Mouse (Mus musculus) lung, adult 18-20 months (tissue): ENCODE measurements around the gene Zc3h18.

ENCODE experiments used
- DNase-seq, 2 experiments: peaks; one replicate each; pipeline ENCODE4 v3.0.0; 2022; ENCODE audit warnings: mixed read lengths in 2 of 2

Gene Zc3h18

DNA sequence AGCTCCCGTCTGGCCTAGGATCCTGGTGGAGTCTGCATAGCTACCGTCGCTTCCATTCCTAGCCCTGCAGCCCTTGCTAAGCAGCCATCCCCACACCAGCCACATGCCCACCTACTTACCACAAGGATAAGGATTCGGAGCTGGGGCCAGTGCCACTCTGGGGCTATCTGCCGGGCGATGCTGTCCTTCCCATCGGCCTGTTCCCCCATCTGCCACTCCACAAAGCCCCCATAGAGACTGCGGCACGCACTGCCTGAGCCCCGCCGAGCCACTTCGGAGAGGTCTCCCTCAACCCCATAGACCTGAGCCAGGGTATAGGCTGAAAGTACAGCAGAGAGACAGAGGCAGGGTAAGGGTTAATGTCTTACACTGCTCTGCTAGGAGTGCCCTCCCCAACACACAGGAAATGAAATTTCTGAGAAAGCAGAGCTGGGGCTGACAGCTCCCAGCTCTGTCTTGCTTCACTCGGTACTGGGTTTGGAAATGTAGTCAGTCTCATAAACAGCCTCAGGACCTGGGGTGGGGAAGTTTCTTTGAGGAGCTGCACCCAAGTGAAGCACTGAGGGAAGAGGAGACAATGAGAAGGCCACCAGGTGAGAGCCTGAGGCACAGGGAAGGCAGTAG, 61.4 kb downstream of the Zc3h18 start:
- DNase-seq: no peak

DNA sequence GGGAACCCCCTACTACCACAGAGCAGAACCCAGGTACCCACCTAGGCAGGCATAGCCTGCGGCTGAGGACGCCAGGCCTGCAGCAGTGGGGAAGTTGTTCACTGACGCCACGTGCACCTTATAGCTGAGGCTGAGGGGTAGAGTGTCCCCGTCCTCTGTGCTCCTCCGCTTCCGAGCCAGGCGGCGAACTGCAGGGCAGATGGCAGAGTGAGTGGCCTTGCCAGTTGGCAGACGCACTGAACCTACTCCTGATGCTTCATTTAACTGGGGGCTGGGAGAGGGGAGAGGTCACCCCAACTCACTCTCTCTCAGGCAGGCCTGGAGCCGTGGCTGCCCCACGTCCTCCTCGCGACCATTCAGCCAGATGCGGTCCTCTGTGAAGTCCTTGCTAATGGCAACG, 62.9 kb downstream of the Zc3h18 start:
- DNase-seq: no peak

DNA sequence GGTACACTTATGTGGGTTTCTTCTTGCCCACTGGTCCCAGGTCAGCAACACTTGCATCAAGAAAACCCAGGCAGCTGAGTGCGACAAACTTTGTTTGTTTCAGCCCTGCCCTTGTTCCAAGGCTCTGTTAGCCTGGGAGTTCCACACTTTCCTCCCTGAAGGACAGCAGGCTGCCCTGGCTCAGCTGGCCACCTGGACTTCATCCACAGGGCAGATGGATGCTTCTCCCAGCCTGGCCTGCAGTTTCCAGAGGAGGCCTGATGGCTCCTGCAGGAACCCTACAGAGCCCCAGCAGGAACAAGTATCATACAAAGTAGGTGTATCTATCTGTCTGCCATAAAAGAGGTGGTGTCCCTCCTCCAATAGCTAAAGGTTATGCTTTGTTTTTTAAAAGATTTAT, 64.9 kb downstream of the Zc3h18 start:
- DNase-seq: no peak

DNA sequence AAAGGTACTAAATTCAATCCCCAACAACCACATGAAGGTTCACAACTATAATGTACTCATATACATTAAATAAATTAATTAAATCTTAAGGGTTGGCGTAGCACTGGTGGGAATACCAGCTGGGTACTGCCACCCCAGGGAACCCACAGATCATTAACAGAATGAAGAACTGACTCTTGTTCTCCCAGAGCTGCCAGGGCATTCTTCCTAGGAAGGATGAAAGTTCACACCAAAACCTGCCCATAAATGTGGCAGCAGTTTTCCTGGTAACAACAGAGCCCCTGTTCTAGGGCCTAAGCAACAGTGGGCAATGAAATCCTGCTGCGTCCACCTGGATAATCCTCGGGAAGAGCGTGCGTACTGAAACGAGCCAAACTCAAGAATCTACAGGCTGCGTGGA, 65.9 kb downstream of the Zc3h18 start:
- DNase-seq: no peak

DNA sequence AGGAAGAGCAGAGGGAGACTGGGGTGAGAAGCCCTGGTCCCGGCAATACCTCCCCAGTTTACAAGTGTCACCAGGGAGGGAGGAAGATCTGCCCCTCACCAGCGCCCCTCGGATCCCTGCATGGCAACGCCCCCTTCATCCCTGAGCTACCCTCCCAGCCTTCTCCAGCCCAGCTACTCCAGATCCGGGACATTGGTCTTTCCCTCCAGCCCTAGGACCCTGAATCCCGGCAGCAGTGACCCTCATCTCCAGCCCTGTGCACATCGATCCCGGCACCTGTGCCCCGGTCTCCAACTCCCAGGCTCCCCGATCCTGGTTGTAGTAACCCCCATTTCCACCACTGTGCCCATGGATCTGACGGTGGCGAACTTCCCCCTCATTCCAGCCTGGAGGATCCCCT, 66.4 kb downstream of the Zc3h18 start:
- DNase-seq: no peak

DNA sequence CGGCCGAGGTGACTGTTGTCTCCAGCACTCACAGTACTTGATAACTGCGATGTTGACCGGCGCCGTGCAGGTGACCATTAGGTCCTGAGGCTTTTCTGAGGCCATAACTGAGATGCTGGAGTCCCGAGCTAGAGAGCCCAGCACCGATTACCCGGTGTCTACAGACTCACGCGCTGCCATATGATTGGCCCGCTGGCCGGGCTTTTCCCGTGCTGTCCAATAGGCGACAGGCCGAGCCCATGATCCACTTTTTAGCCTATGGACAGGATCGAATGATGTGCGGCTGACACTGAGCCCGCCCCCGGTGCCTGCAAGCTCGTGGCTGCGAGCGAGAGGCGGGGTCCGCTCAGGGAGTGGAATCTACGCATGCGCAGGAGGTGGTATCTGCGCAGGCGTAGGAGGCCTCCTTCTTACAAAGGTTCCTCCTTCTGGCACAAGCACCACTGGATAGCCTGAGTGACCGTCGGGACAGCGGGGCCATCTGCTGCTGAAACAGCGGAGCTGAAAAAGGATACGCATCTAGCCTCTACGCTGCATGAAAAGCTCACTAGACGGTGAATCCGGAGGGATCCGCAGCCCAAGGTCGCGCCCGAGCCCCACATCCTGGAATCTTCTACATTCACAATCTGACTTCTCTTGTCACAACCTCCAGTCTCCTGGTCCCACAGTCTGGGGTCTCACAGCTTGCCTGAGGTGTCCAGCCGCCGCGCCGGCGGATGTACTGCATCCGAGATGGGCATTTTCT, 67.0 kb downstream of the Zc3h18 start, which contains the start of gene Mvd:
Gene Mvd (minus strand): TSS at position 161 of the 745 bp plus-strand sequence.
- peak; percentile 100 for DNase-seq

DNA sequence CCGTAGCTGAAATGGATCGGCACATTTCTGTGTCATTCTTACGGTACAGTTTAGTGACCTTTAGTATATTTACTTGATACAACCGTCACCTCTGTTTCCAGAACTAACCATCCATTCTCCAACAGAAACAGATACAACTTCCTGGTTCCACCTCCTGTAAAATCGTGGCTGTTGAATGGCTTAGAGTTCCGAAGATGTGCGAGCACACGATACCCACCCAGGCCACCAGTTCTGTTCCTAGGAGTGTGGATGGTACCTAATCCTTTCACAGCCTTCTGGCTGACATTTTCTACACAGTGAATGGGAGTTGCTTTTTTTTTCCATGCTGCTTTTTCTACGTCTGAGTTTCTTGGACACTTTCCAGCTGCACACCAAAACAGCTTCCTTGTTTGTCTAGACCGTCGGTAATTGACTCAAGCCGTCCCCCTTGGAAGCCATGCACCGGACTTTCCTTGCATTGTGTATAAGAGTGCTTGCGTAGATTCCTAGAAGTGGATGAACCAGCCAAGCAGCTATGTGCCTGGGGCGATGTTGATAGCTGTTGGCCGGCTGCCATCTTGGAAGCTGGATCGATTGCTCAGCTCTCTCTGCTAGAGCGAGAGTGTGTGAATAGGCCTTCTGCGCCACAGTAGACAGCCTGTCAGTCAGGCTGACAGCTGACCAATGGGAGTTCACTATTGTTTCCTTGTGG, 67.8 kb downstream of the Zc3h18 start:
- DNase-seq: peak; percentile 95 to 97

DNA sequence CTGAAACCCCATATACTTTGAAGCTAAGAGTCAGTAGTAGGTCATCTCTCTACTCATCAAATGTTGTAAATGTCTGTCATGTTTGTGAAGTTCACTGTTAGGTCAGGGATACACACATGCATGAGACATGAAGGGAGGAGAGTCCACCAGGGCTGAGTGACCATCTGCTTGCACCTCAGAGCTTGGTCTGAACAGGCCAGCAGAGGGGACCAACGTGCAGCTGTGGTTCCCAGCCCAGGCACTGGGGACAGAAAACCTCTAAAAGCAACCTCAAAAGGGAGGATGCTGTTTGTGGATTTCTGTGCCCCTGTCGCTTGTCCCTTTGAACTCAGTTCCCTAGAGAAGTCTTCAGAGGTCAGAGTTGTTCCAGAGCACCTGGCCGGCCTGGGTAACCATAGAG, 68.8 kb downstream of the Zc3h18 start:
- DNase-seq: peak in 1 of 2 experiments; percentile 18

DNA sequence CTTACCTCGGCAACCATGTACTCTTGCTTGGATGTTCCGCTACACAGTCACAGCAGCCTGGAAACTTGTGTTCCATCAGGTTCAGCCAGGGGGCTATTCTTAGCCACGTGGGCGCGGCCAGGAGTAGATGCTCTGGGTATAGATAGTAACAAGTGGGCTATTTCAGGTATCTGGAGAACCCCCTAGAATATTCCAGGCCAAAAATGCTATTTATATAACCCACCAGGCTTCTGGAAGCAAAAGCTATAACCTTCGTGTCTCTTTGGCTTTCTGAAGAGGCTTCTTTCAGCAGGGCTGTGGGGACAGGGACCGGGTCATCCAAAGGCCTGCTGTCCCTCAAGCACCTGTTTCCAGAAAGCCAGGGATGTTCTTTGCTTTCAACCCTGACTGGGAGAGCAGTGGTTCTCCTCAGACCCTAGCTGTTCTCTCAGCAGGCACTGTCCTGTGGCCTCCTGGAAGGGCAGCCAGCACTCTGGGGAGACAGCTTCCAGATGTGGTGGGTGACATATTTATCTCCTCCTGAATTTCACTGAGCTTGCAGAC, 74.8 kb downstream of the Zc3h18 start:
- no peak for DNase-seq

DNA sequence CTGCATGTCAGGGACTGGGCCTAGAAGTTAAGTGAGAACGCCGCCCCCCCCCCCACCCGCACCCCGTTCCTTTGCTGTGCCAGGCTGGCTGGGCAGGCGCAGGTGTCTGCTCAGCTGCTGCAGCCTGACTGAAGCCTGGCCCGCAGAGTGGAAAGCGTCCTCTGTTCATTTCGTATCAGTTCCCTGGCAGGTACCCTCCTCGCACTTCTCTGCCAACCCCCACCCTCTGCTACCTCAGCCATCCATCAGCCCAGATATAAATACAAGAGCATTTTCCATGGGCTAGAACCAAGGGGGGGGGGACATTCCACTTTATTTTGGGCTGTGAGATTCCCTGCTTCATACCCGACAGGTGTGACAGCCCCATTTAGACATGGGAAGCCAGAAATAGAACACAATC, 75.7 kb downstream of the Zc3h18 start:
- no peak for DNase-seq

DNA sequence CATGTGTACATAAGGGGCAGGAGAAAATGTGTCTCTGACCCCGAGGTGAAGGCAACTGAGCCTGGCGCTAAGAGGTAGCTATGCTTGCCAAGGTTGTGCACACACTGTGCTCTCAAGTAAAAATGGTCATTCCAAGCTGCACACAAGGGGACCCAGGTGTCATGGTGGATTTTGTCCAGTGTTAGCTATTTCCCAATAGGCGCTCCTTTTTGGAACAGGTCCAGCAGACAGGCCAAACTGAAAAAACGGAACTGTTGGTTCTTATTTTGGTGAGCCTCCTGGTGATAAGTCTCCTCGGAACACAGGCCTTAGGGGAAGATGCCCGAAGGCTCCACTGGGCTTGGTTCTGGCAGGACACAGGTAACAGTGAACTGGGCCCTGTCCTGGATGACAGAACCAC, 78.0 kb downstream of the Zc3h18 start:
- peak; percentile 29 to 36 for DNase-seq

DNA sequence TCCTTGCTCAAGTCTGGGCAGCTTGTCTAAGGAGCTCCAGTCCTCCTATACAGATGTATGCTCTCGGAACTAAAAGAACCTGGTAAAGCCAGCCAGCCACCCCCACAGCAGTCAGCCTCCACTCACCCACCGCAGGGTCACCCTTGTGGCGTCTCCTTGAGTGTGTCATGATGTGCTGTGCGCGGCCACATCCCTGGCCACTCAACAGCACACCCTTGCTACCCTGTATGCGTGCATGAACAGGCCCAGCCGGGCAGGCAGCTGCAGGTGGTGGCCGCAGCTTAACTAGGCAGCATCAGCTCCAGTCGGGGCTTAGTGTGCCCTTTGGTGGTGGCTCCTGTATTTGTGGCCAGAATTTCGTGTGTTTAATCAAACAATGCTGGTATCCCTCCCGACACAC, 80.8 kb downstream of the Zc3h18 start:
- no peak for DNase-seq

DNA sequence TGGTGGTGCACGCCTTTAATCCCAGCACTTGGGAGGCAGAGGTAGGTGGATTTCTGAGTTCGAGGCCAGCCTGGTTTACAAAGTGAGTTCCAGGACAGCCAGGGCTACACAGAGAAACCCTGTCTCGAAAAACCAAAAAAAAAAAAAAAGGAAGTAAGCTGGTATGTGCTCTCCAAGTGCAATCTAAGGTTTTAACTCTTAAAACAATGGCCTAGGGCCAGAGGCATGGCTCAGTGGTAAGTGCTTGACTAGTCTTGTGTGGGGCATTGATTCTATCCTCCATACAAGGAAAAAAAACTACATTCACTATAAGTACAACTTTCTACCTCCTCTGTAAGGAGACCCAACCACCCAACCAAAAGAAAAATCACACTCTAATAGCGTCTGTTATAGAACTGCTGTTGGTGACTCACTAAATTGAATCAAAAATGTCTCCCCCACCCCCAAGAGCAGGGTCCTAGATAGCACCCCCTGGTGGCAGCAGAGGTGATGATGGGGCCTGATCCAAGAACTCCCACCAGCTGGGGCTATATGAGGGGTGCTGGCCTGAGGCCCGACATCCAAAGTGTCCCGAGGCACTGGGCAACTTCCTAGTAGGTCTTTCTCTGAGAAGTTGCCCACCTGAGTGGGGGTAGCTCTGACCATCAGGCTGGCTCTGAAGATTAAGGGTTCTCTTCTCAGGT, 83.0 kb downstream of the Zc3h18 start:
- DNase-seq: no peak

DNA sequence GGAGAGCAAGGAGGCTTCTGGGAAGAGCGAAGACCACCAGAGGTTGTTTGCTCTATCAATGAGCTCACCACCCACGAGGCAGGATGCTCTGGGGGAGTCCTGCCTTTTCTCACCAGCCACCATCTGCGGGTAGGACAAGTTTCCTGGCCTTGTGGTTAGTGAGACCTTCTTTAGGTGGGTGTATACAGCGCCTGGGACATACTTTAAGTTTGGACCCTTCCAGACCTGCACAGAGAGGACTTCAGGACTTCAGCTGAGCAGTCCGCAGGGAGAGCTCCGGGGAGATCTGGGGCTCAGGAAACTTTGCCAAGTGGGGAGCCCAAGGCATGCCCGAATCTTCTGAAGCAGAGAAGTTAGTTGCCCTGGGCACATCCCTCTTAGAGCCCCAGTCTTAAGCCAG, 83.6 kb downstream of the Zc3h18 start:
- no peak for DNase-seq

DNA sequence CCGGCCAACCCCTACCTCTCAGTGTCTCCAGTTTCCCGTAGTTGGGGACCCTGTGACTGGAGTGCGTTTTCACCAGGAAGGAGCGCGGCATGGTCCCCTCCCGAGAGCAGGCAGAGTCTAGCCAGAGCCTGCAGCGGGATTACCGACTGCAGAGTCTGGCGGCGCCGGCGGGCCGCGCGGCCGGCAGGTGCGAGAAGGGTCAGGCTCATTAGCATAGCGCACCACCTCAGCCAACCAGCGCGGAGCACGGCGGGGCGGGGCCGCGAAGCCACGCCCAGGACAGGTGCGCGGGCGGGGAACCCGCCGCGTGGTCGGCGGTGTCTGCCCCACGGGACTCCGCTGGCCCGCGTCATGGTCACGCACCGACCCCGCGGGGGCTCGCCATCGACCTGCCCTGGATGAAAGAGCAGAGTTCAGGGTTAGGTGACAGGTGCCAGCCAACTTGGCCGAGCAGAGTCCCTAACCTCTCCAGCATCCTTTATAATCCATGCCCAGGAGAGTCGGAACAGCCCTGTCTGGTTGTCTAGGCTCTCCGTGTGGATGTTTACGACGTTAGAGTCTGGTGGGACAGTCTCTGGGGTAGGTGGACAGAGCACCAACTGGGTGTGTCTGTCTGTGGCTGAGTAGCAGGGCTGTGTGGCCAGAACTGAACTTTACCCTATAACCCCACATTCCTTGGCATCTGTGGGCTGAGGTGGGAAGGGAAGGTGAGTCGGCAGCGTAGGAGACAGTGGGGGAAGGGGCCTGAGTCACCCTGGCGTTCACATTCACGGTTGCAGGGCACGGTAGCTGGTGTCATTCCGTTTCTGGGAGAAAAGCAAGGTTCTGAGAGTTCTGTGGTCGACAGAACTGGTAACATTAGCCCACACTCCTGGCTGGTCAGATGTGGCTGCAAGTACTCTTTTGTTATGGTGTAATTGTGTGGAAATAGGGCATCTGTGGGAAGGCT, 84.4 kb downstream of the Zc3h18 start, which contains the start of gene Snai3:
Gene Snai3 (minus strand): TSS at position 210 of the 949 bp plus-strand sequence.
- peak; percentile 80 to 81 for DNase-seq

DNA sequence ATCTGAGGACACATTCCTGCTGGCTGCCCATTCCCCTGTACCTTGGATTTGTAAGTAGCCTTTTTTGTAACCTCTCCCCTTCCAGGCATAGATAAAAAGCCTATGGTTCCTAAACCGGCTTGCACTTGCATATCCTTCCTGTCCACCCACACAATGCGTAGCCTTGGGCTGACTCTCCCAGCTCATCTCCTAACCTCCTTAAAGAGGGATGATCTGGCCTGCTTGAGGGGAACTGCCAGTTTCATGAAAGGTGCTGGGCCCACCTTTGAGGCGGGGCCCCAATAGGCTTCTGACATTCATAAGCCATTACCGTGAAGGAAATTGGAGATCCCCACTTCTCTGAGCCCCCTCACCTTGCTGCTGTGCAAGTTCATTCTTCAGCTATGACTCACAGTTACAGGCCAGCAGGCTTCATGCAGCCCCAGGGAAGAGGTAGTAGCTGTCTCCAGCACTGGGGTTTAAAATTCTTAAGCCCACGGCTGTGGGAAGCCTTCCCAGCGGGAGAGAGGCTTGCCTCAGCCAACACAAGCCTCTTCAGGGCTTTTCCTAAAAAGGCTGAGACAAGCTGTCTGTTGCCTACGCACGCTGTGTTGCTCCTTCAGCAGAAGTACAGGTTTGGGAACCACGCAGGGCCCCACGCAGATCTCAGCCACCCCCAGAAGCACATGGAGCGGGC, 85.2 kb downstream of the Zc3h18 start:
- DNase-seq: no peak

DNA sequence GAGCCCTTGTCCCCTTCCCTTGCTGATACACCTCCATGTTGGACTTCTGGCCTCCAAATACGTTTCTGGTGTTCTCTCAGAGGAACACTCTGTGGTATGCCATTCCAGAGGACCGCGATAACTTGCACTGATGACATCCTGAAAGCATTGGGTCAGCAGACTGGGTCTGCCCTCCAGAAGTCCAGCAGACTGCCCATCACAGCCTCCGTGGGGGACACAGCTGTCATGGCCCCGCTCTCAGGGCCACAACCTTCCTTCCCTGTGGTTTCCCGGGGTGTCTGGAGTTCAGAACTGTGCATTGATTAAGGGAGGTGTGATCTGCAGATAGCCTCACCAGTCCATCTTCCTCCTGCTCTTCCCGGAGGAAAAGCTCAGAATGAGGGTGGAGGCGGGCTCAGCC, 86.1 kb downstream of the Zc3h18 start:
- no peak for DNase-seq

DNA sequence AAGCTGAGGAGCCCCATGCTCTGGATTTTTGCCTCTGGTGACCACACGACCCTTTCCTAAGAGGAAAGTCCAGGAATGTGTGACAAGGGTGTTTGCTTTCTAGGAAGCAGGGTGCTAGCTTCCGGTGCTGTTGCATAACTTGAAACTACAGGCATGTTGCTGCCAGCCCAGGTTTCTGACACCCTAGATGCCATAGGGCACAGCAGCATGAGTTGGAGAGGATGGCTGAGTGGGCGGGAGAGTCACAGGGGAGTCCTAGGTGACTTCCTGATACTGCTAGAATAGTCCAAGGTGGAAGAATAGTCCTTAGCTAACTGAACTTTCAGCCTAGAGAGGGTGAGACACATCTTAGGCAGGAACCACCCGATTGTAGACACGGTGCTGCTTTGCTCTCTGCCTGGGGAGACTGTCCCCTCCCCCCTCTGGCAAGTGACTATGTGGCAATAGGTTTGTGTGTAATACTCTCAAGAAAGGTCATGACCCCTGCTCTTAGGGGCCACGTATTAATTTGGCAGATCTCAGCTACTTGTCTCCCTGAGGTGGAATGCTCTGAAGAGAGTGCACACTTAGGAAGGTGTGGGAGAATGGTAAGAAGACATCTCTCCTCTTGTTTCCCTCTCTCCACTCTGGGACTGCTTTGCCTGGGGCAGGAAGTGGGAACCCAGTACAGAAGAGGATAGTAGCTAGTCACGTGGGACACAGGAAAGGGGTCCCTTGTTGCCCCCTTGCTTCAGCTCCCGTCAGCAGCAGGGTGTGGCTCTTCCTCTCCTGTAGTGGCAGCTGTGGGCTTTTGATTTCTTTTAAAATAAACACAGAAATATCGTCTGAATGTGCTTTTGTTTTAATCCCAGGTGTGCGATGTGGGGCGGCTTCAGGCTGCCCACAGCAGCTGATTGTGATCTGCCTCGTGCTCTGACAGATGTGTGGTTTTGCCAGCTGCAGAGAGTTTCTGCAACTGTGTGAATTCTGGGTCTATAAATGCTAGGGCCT, 87.5 kb downstream of the Zc3h18 start:
- peak; percentile 67 to 78 for DNase-seq

DNA sequence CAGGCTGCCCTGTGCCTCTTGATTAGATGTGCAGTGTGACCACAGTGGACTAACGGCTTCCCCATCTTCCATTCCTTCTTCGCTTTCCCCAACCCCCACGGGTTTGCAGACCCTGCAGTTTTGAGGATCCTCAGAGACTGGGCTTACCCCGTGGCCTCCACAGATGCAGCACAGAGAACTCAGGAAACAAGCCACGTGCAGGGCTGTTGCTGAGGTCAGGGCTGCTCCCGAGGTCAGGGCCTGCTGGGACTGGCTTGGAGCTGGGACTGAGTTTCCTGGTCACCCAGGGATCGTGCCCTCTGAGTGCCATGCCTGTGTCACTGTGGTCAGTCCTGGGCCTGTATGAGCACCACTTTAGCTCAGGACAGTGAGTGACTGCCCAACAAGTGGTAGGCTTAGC, 88.6 kb downstream of the Zc3h18 start:
- no peak for DNase-seq
